Mouse (Mus musculus) stomach, postnatal 0 days (tissue): ENCODE measurements around the gene Orc5.

Source experiments
- CTCF ChIP-seq: IDR thresholded peaks from 2 replicates; pipeline ENCODE4 v1.5.1; 2016; ENCODE audit warnings: antibody characterized with exemption, low read depth, mild to moderate bottlenecking, moderate library complexity
- EP300 ChIP-seq: optimal IDR thresholded peaks from 2 replicates; pipeline ENCODE3; 2016; ENCODE audit warnings: antibody characterized with exemption

- TF ChIP-seq CTCF (no peak), EP300 (no peak)
Measured at GRCm38 (mm10) chr5:22545305-22545704, 4.9 kb downstream of the Orc5 start.
